In genomic region chr12:99306536-99307204, GRCm38 (mm10) we compare ENCODE assay signal across 12 mouse cellular contexts.
A peak's percentile ranks its signal among the peaks of the same experiment; 100 is the strongest.
DNase-seq lines count a peak whose midpoint lies in the region; ATAC-seq and TF ChIP-seq lines count a peak whose summit lies in the region.
"Had no signal": no experiment of that assay in that cellular context is flagged by ENCODE, and none has a peak within 500 bp of the region (broad histone marks: within the 10 kb centered on the region; RNA-seq: fewer than 3 reads in every experiment).

No protein-coding gene starts in this region.

- H3K4me2 ChIP-seq in liver, postnatal 0 days (ENCODE audit: low read depth, low read length) = no peak overlapping the region
- peak overlapping the region; percentile 8; the same call in 1 of the 2 replicates for H3K4me2 ChIP-seq in forebrain, embryonic 12.5 days
- H3K4me2 ChIP-seq in midbrain, embryonic 14.5 days (ENCODE audit: low read length) = no peak overlapping the region
- H3K4me2 ChIP-seq: neural tube, embryonic 12.5 days had no signal

- WGBS in heart, embryonic 10.5 days = 37% methylated on average over 6 of the region's 6 CpGs
- WGBS in liver, postnatal 0 days (ENCODE audit: insufficient replicate concordance) = 51% methylated on average over 6 of the region's 6 CpGs
- WGBS in forebrain, embryonic 12.5 days = 58% methylated on average over 6 of the region's 6 CpGs
- WGBS in midbrain, embryonic 14.5 days = 41% methylated on average over 6 of the region's 6 CpGs

- TF ChIP-seq EP300 in liver, postnatal 0 days (IDR thresholded peaks at IDR 0.05; ENCODE audit: low read depth) = no peak

- H3K27me3 ChIP-seq in heart, embryonic 10.5 days (ENCODE audit: insufficient read depth, poor library complexity, severe bottlenecking) = no peaks in the 10 kb centered on the region
- H3K27me3 ChIP-seq in liver, postnatal 0 days (ENCODE audit: insufficient read depth, low read length) = no peaks in the 10 kb centered on the region
- no peaks in the 10 kb centered on the region for H3K27me3 ChIP-seq in forebrain, embryonic 12.5 days
- H3K27me3 ChIP-seq in midbrain, embryonic 14.5 days (ENCODE audit: control insufficient read depth, insufficient read depth, low read length) = no peaks in the 10 kb centered on the region
- H3K27me3 ChIP-seq: neural tube, embryonic 12.5 days had no signal

- no peak overlapping the region for H3K9ac ChIP-seq in liver, postnatal 0 days (replicated peaks)
- 0 out of 2 replicates have a peak overlapping the region, but pooled peaks have one; percentile 17 for H3K9ac ChIP-seq in forebrain, embryonic 12.5 days
- H3K9ac ChIP-seq in midbrain, embryonic 14.5 days (replicated peaks; ENCODE audit: low read length) = peak overlapping the region; percentile 10; the same call in 1 of the 2 replicates
- H3K9ac ChIP-seq: liver, embryonic 14.5 days; neural tube, embryonic 12.5 days had no signal

- no peaks in the 10 kb centered on the region for H3K36me3 ChIP-seq in heart, embryonic 10.5 days
- no peaks in the 10 kb centered on the region for H3K36me3 ChIP-seq in liver, postnatal 0 days (replicated peaks; ENCODE audit: insufficient read depth, low read length)
- H3K36me3 ChIP-seq in forebrain, embryonic 12.5 days (replicated peaks) = no peaks in the 10 kb centered on the region
- no peaks in the 10 kb centered on the region for H3K36me3 ChIP-seq in midbrain, embryonic 14.5 days (ENCODE audit: control insufficient read depth, insufficient read depth, low read length)
- H3K36me3 ChIP-seq: neural tube, embryonic 12.5 days had no signal

- no peak for DNase-seq in heart, embryonic 10.5 days (ENCODE audit: low spot score)
- no peak for DNase-seq in heart, adult 18-20 months
- no peak for DNase-seq in liver, postnatal 0 days
- no peak for DNase-seq in liver
- no peak for DNase-seq in midbrain, embryonic 14.5 days
- no peak for DNase-seq in ovary, postnatal 36 days (ENCODE audit: low spot score)
- DNase-seq: cerebellum, adult 9-10 months had no signal

- no peak for TF ChIP-seq CTCF in liver, postnatal 0 days (IDR thresholded peaks at IDR 0.05; ENCODE audit: low read depth)

- peaks cover 62% of the 10 kb centered on the region for H3K4me1 ChIP-seq in heart, embryonic 10.5 days
- H3K4me1 ChIP-seq in liver, postnatal 0 days (ENCODE audit: insufficient read depth) = peaks cover 22% of the 10 kb centered on the region
- peaks cover 76% of the 10 kb centered on the region for H3K4me1 ChIP-seq in forebrain, embryonic 12.5 days
- H3K4me1 ChIP-seq in midbrain, embryonic 14.5 days (ENCODE audit: control insufficient read depth, insufficient read depth, low read length) = peaks cover 56% of the 10 kb centered on the region

- H3K27ac ChIP-seq in heart, embryonic 10.5 days = peak overlapping the region; percentile 83
- H3K27ac ChIP-seq in liver, postnatal 0 days (ENCODE audit: low read depth) = peak overlapping the region; percentile 34; the same call in 1 of the 2 replicates
- H3K27ac ChIP-seq in forebrain, embryonic 12.5 days = peak overlapping the region; percentile 80
- peak overlapping the region; percentile 66 for H3K27ac ChIP-seq in midbrain, embryonic 14.5 days (replicated peaks; ENCODE audit: low read depth, low read length)
- H3K27ac ChIP-seq: kidney, postnatal 0 days; liver, embryonic 14.5 days; neural tube, embryonic 12.5 days had no signal

- ATAC-seq in liver, postnatal 0 days = no peak
- no peak for ATAC-seq in forebrain, embryonic 12.5 days (ENCODE audit: low FRiP score)
- no peak for ATAC-seq in midbrain, embryonic 14.5 days (ENCODE audit: low FRiP score, low TSS enrichment)
- ATAC-seq in megakaryocyte progenitor cell, adult 5-6 weeks (replicated peaks; ENCODE audit: poor library complexity) = no peak

- H3K9me3 ChIP-seq in heart, embryonic 10.5 days = no peaks in the 10 kb centered on the region
- H3K9me3 ChIP-seq in liver, postnatal 0 days (ENCODE audit: low read length) = no peaks in the 10 kb centered on the region
- H3K9me3 ChIP-seq in forebrain, embryonic 12.5 days = no peaks in the 10 kb centered on the region
- H3K9me3 ChIP-seq in midbrain, embryonic 14.5 days (ENCODE audit: control insufficient read depth, low read length) = no peaks in the 10 kb centered on the region
- H3K9me3 ChIP-seq: neural tube, embryonic 12.5 days had no signal

- H3K4me3 ChIP-seq in heart, embryonic 10.5 days = peak overlapping the region; percentile 34
- H3K4me3 ChIP-seq in liver, postnatal 0 days (ENCODE audit: low read depth, low read length) = no peak overlapping the region
- H3K4me3 ChIP-seq in forebrain, embryonic 12.5 days (replicated peaks) = no peak overlapping the region
- no peak overlapping the region for H3K4me3 ChIP-seq in midbrain, embryonic 14.5 days (replicated peaks; ENCODE audit: low read depth, low read length)
- H3K4me3 ChIP-seq: neural tube, embryonic 12.5 days had no signal
